Mouse (Mus musculus): Measurements from ENCODE around the gene Crtac1. TPM values are rescaled to one million over a fixed set of nuclear protein-coding genes. Genes with fewer than 3 reads are reported as not detected.

Gene Crtac1
- polyA plus RNA-seq, 1 experiment from 2014 or later: 39.7 TPM

DNA sequence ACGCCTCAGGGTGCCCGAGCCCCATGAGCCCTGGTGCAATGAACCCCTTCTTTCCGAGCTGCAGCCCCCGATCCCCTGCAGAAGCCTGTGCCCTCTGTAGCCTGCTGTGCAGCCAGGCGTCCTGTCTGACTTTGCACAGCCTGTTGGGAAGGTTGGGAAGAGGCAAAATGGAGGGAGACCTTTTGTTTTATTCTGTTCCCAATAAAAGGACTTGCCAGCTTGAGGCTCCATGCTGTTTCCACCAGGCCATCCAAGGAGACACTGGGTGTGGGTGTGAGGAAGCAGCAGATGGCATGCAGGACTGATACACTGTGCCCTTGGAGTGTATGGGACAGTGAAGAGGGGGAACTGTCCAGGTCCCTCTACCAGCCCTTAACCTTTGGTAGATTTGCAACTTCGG lies 161.5 kb downstream of the Crtac1 start:
- H3K4me3 ChIP-seq: no peak overlapping the region
- no peak overlapping the region for H3K27ac ChIP-seq (replicated peaks)
- H3K4me2 ChIP-seq: no peak overlapping the region
- H3K4me1 ChIP-seq (replicated peaks): peaks cover 7% of the 10 kb centered on the region; the same call in 1 of the 2 replicates
- H3K36me3 ChIP-seq: peaks cover 13% of the 10 kb centered on the region; the same call in 1 of the 2 replicates
- ATAC-seq (ENCODE audit: low FRiP score, low read depth): no peak
- WGBS: 53% methylated on average over 6 of the region's 6 CpGs
- H3K9me3 ChIP-seq: no peaks in the 10 kb centered on the region
- H3K27me3 ChIP-seq: no peaks in the 10 kb centered on the region
- no peak overlapping the region for H3K9ac ChIP-seq

GRCm38 (mm10) chr19:42268337-42268736 lies 163.2 kb downstream of the Crtac1 start:
- Histone ChIP-seq H3K36me3 (peaks cover 21% of the 10 kb centered on the region), H3K4me1 (replicated peaks) (peaks cover 7% of the 10 kb centered on the region; the same call in 1 of the 2 replicates), H3K9ac (no peak overlapping the region), H3K9me3 (no peaks in the 10 kb centered on the region), H3K4me3 (no peak overlapping the region; the same call in 1 of the 2 replicates), H3K27me3 (no peaks in the 10 kb centered on the region), H3K27ac (replicated peaks) (no peak overlapping the region), H3K4me2 (peak overlapping the region; percentile 38)
- ATAC-seq (ENCODE audit: low FRiP score, low read depth): no peak
- WGBS: 3% methylated on average over 19 of the region's 19 CpGs

GRCm38 (mm10) chr19:42263524-42263923 lies 168.1 kb downstream of the Crtac1 start:
- Histone ChIP-seq H3K27ac (replicated peaks) (no peak overlapping the region), H3K9me3 (no peaks in the 10 kb centered on the region), H3K9ac (no peak overlapping the region), H3K4me3 (no peak overlapping the region), H3K36me3 (peaks cover 31% of the 10 kb centered on the region), H3K27me3 (no peaks in the 10 kb centered on the region), H3K4me2 (no peak overlapping the region), H3K4me1 (replicated peaks) (peaks cover 12% of the 10 kb centered on the region)
- no peak for ATAC-seq (ENCODE audit: low FRiP score, low read depth)
- 57% methylated on average over 3 of the region's 3 CpGs for WGBS

- H3K9ac ChIP-seq: no peak overlapping the region
- no peak overlapping the region for H3K4me3 ChIP-seq
- ATAC-seq (ENCODE audit: low FRiP score, low read depth): no peak
- H3K36me3 ChIP-seq: peaks cover 22% of the 10 kb centered on the region
- WGBS: 79% methylated on average over 8 of the region's 8 CpGs
- peaks cover 25% of the 10 kb centered on the region for H3K4me1 ChIP-seq (replicated peaks)
- no peak overlapping the region for H3K4me2 ChIP-seq
- H3K9me3 ChIP-seq: no peaks in the 10 kb centered on the region
- no peak overlapping the region for H3K27ac ChIP-seq (replicated peaks)
- H3K27me3 ChIP-seq: no peaks in the 10 kb centered on the region
Measured at GRCm38 (mm10) chr19:42260486-42260885, 171.1 kb downstream of the Crtac1 start.

DNA sequence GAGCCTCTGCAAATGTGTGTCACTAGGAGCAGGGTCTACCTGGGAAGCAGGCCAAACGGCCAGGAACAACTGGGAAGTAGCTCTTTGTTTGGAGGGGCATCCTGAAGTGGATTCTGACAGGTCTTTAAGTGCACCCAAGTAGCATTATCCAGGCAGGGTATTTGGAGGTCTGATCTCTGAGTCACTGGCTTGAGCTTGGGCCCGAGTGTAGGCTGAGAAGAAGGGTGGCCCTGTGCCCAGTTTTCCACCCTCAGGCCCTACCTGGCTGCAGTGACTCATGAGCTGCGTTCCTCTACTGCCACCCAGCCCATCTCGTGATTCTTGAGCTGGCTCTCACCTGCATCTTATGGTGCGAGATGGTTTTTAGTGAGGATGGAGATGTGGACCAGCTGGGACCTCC lies 173.0 kb downstream of the Crtac1 start:
- WGBS: 75% methylated on average over 5 of the region's 5 CpGs

GRCm38 (mm10) chr19:42258031-42258430 lies 173.6 kb downstream of the Crtac1 start:
- WGBS: 76% methylated on average over 3 of the region's 3 CpGs
- Histone ChIP-seq H3K36me3 (peaks cover 8% of the 10 kb centered on the region; the same call in 1 of the 2 replicates), H3K4me1 (replicated peaks) (peaks cover 34% of the 10 kb centered on the region), H3K4me3 (no peak overlapping the region), H3K9me3 (no peaks in the 10 kb centered on the region), H3K9ac (no peak overlapping the region), H3K4me2 (peak overlapping the region; percentile 62), H3K27me3 (0 out of 2 replicates have a peak, but pooled peaks cover 8% of the 10 kb centered on the region), H3K27ac (replicated peaks) (no peak overlapping the region)
- ATAC-seq (ENCODE audit: low FRiP score, low read depth): no peak

More for the DNA sequence above, 173.0 kb downstream of the Crtac1 start:
- 0 out of 2 replicates have a peak, but pooled peaks cover 5% of the 10 kb centered on the region for H3K27me3 ChIP-seq
- no peak for ATAC-seq (ENCODE audit: low FRiP score, low read depth)
- H3K4me3 ChIP-seq: no peak overlapping the region
- H3K4me2 ChIP-seq: peak overlapping the region; percentile 62
- peaks cover 34% of the 10 kb centered on the region for H3K4me1 ChIP-seq (replicated peaks)
- H3K36me3 ChIP-seq: peaks cover 11% of the 10 kb centered on the region; the same call in 1 of the 2 replicates
- no peaks in the 10 kb centered on the region for H3K9me3 ChIP-seq
- no peak overlapping the region for H3K9ac ChIP-seq
- H3K27ac ChIP-seq (replicated peaks): no peak overlapping the region

GRCm38 (mm10) chr19:42257241-42257635 lies 174.3 kb downstream of the Crtac1 start:
- ATAC-seq (ENCODE audit: low FRiP score, low read depth): no peak

DNA sequence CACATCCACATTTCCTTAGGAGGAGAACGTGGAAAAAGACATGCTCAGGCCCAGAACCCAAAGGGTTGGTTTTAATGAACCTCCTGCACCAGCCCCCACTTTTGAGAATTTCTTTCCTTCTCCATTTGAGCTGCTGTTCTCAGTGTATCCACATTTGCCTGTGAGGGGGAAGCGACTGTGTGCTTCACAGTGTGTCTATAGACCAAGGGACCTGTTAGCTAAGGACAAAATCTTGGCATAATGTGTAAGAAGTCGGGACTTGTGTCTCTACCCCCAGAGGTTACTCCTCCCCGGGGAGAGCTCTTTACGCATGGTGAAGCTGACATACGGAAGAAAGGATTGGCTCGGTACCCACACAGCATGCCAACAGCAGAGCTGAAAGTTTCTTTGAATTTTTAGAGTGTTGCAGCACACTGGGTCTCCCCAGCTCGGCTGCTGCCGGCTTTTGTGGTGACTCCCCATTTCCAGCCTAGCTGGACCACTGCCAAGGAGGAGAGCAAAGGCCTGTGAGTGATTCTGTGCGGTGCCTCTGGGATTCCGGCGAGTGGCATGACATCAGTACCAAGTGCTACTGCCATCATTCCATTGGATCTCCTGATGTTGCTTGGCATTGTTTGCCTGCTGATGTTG lies 174.9 kb downstream of the Crtac1 start:
- Histone ChIP-seq H3K4me1 (replicated peaks) (peaks cover 34% of the 10 kb centered on the region), H3K27ac (replicated peaks) (peak overlapping the region; percentile 80), H3K9me3 (no peaks in the 10 kb centered on the region), H3K36me3 (no peaks in the 10 kb centered on the region), H3K27me3 (0 out of 2 replicates have a peak, but pooled peaks cover 8% of the 10 kb centered on the region), H3K4me2 (peak overlapping the region; percentile 62), H3K4me3 (peak overlapping the region; percentile 45), H3K9ac (peak overlapping the region; percentile 55)
- 24% methylated on average over 12 of the region's 12 CpGs for WGBS
- peak; percentile 17 for ATAC-seq (ENCODE audit: low FRiP score, low read depth)

More at GRCm38 (mm10) chr19:42257241-42257635, 174.3 kb downstream of the Crtac1 start:
- peak overlapping the region; percentile 45 for H3K4me3 ChIP-seq
- H3K4me2 ChIP-seq: peak overlapping the region; percentile 62
- H3K9me3 ChIP-seq: no peaks in the 10 kb centered on the region
- H3K4me1 ChIP-seq (replicated peaks): peaks cover 34% of the 10 kb centered on the region
- H3K36me3 ChIP-seq: no peaks in the 10 kb centered on the region; the same call in 1 of the 2 replicates
- H3K27me3 ChIP-seq: 0 out of 2 replicates have a peak, but pooled peaks cover 8% of the 10 kb centered on the region
- 64% methylated on average over 12 of the region's 12 CpGs for WGBS
- H3K9ac ChIP-seq: peak overlapping the region; percentile 55; the same call in 1 of the 2 replicates
- peak overlapping the region; percentile 80 for H3K27ac ChIP-seq (replicated peaks)

DNA sequence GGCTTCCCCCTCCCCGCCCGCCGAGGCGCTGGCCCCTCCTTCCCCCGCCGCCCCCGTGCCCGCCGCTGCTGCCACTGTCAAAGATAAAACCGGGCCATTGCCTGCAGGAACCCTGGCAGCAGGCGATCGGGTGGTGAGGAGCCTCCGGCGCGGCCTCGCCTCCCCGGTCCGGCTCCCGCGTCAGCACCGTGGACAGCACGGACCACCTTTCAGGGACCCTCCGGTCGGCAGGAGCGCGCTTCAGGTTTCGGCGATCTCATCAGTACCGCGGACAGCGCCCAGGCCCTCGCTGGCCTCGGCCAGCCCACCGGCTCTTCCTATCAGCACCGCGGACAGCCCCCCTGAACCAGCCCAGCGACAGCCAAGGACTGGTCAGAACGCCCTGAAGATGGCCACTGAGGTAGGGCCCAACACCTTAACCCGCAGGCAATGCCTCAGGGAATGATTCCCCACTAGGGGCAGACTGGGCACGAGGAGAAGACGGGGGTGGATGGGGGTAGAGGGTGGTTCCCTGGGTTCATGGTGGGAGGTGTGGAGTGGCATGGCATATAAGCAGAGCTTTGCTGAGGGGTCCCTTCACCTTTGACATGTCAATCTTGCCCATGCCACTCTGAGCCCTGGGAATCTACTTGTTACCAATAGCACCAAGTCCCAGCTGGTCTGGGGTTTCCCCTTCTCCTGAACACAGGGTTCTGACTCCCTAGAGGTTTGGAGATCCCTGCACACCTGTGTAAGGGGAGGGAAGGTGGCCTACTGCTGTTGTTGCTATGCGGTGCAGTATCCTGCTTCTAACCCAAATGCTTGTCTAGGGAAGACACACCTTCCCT lies 175.6 kb downstream of the Crtac1 start:
- 2% methylated on average over 33 of the region's 42 CpGs for WGBS
- ATAC-seq (ENCODE audit: low FRiP score, low read depth): peak; percentile 87
- Histone ChIP-seq H3K27ac (replicated peaks) (peak overlapping the region; percentile 80), H3K9me3 (no peaks in the 10 kb centered on the region), H3K9ac (peak overlapping the region; percentile 55), H3K4me3 (peak overlapping the region; percentile 45), H3K27me3 (0 out of 2 replicates have a peak, but pooled peaks cover 8% of the 10 kb centered on the region), H3K36me3 (no peaks in the 10 kb centered on the region), H3K4me1 (replicated peaks) (peaks cover 34% of the 10 kb centered on the region), H3K4me2 (peak overlapping the region; percentile 62)

DNA sequence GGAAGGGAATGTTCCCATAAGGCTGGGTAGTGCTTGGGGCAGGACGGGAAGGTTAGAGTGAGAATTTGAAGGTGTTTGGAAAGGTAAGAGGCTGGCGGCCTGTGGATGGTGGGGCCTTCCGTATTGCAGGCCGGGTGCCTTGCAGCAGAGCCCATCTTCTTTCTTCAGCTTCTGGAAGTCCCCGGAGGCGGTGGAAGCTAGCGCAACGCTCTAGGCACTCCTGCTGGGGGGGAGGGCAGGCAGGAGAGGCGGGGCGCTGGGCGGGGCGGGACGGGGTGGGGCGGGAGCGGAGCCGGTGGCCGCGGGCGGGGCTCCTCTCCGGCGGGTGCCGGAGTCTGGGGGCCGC lies 176.2 kb downstream of the Crtac1 start:
- H3K27me3 ChIP-seq: 0 out of 2 replicates have a peak, but pooled peaks cover 8% of the 10 kb centered on the region
- ATAC-seq (ENCODE audit: low FRiP score, low read depth): peak; percentile 67
- peaks cover 34% of the 10 kb centered on the region for H3K4me1 ChIP-seq (replicated peaks)
- no peaks in the 10 kb centered on the region for H3K36me3 ChIP-seq
- peak overlapping the region; percentile 80 for H3K27ac ChIP-seq (replicated peaks)
- H3K9ac ChIP-seq: peak overlapping the region; percentile 55
- H3K4me2 ChIP-seq: peak overlapping the region; percentile 62
- peak overlapping the region; percentile 45 for H3K4me3 ChIP-seq
- under 1% methylated on average over 8 of the region's 23 CpGs for WGBS
- no peaks in the 10 kb centered on the region for H3K9me3 ChIP-seq

DNA sequence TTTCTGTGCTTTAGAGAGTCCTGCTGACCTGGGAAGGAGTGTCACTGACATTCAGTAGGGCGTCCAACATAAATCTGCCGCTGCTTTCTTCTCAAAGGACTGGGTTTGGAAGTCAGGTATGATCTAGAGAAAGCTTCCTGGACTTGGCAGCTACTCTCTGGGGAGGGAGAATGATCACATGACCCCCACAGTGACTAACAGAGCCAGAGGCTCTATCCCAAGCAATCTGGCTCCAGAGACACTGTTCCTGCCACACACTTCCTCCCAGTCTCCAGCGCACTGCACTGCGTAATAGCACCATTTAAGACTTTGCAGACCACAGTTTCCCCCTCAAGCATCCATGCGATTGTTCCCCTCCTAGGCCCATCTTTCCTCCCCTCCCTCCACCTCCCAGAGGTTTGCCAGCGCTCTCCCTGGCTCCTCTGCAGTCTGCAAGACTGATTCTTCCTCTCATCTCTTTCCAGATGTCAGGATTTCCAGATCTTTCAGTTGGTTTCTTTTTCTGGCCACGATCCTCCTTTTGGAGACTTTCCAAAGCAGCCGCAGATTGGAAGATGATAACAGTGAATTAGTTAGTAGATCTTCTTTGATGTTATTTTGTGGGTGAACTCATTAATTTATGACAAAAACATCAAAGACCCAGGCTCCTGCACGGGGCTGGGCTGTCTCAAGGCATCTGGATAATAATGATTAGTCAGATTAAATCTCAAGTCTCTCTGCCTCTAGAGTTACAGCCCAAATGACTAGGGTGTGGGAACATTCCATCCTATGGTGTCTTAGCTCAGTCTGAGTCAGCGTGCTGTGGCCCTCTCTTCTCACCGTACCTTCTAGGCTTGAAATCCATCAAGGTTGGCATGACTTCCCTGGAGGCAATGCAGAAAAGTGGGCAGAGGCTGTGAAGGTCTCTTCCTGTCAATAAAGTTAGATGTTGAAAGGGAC lies 181.3 kb downstream of the Crtac1 start:
- ATAC-seq (ENCODE audit: low FRiP score, low read depth): no peak
- H3K4me1 ChIP-seq (replicated peaks): peaks cover 7% of the 10 kb centered on the region
- no peak overlapping the region for H3K27ac ChIP-seq (replicated peaks)
- no peak overlapping the region for H3K4me3 ChIP-seq
- H3K9me3 ChIP-seq: no peaks in the 10 kb centered on the region
- H3K9ac ChIP-seq: no peak overlapping the region
- H3K4me2 ChIP-seq: no peak overlapping the region
- WGBS: 69% methylated on average over 11 of the region's 11 CpGs
- H3K36me3 ChIP-seq: no peaks in the 10 kb centered on the region
- peaks cover 8% of the 10 kb centered on the region; the same call in 1 of the 2 replicates for H3K27me3 ChIP-seq

All from hindbrain, embryonic 15.5 days (tissue).